Mouse (Mus musculus): ENCODE results near the gene Rnase4. TPM values are rescaled to one million over a fixed set of nuclear protein-coding genes. Genes with fewer than 3 reads are reported as not detected.

Gene Rnase4
- polyA plus RNA-seq, 1 experiment: 650 TPM

DNA sequence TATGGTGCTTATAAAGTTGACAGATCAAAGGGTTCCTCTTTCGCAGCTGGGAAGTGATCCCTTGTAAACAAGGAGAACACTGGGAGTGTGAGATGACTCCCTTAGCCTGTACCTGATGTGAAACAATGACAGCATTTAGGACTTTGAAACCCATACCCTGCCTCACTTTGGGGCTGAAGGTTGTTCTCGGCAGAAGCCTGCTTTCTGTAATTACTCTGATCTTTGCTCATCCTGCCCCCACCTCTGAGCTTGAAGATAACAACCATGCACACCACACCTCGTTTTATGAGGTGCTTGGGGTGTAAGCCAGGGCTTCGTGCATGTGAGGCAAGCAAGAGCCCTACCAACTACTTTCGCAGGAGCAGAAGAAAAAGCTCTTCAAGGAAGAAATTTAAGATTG, 58.3 kb downstream of the Rnase4 start:
- DNase-seq: no peak
- 49% methylated on average over 5 of the region's 5 CpGs for WGBS
- TF ChIP-seq CTCF (IDR thresholded peaks at IDR 0.05; ENCODE audit: insufficient read depth, low read length): no peak
- TF ChIP-seq POLR2A (IDR thresholded peaks at IDR 0.05; ENCODE audit: borderline replicate concordance, extremely low read depth, low read depth, low read length): no peak
- Histone ChIP-seq H3K4me3 (replicated peaks; ENCODE audit: extremely low read depth, low read depth, low read length) (no peak overlapping the region), H3K4me1 (ENCODE audit: control insufficient read depth, insufficient read depth, low read length) (no peaks in the 10 kb centered on the region)

DNA sequence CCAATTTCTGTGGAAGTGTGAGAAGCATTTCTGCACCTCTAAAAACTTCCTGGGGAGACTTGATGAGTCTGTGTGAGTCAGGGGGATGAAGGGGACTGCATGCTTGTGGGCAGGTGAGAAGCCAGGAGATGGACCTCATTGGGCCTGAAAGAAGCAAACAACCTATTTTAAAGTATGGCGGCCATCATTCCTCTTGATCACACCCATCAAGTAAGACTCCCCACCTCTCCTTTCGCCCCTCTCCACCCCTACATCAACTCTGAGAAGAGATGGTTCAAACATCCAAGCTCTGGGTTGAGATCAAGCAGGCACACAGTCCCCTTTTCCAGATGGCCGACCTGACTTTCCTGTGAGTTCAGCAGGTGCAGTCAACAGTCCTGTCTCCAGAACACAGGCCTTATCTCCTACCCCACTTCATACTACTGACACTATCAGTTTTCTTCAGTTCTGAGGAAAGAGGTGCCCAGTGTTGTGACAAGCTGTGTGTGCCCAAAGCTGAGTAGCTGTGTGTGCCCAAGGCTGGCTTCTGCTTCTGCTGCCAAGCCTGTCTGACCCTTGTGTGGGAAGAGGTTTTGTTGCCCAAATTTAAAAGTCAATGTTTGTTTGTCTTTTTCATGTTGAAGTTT, 59.4 kb downstream of the Rnase4 start:
- no peak for DNase-seq
- Histone ChIP-seq H3K4me1 (ENCODE audit: control insufficient read depth, insufficient read depth, low read length) (no peaks in the 10 kb centered on the region), H3K4me3 (replicated peaks; ENCODE audit: extremely low read depth, low read depth, low read length) (no peak overlapping the region)
- TF ChIP-seq POLR2A (IDR thresholded peaks at IDR 0.05; ENCODE audit: borderline replicate concordance, extremely low read depth, low read depth, low read length) (no peak), CTCF (IDR thresholded peaks at IDR 0.05; ENCODE audit: insufficient read depth, low read length) (no peak)
- 83% methylated on average over 3 of the region's 3 CpGs for WGBS

DNA sequence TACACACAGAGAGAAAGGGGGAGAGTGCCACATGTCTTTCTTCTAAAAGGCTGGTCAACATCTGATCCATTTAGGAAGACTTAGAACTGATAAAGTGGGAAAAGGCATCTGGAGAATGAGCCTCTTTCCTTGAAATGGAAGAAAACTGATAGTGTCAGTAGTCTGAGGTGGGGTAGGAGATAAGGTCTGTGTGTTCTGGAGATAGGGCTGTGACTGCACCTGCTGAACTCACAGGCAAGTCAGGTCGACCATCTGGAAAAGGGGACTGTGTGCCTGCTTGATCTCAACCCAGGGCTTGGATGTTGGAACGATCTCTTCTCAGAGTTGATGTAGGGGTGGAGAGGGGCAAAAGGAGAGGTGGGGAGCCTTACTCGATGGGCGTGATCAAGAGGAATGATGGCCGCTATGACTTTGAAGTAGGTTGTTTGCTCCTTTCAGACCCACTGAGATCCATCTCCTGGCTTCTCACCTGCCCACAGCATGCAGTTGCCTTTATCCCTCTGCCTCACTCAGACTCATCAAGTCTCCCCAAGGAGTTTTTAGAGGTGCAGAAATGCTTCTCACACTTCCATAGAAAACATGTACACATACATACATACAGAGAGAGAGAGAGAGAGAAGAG, 61.5 kb downstream of the Rnase4 start:
- TF ChIP-seq POLR2A (IDR thresholded peaks at IDR 0.05; ENCODE audit: borderline replicate concordance, extremely low read depth, low read depth, low read length) (no peak), CTCF (IDR thresholded peaks at IDR 0.05; ENCODE audit: insufficient read depth, low read length) (no peak)
- H3K4me3 ChIP-seq (replicated peaks; ENCODE audit: extremely low read depth, low read depth, low read length): no peak overlapping the region
- H3K4me1 ChIP-seq (ENCODE audit: control insufficient read depth, insufficient read depth, low read length): no peaks in the 10 kb centered on the region; the same call in 1 of the 2 replicates
- DNase-seq: no peak
- 54% methylated on average over 5 of the region's 5 CpGs for WGBS

Other genes with a start within 250 kb of the Rnase4 start
- 28.1 and 28.6 TPM in 2 replicates for gene Tep1, start 220.5 kb upstream of the Rnase4 start, polyA plus RNA-seq (2012; rRNA removed)
- 1.4 and 3.7 TPM in 2 replicates for gene Klhl33, start 193.6 kb upstream of the Rnase4 start, polyA plus RNA-seq (2012; rRNA removed)
- 104 and 122 TPM in 2 replicates for gene Osgep, start 166.2 kb upstream of the Rnase4 start, polyA plus RNA-seq (2012; rRNA removed)
- 12.0 and 23.2 TPM in 2 replicates for gene Apex1, start 166.1 kb upstream of the Rnase4 start, polyA plus RNA-seq (2012; rRNA removed)
- 99.1 and 111 TPM in 2 replicates for gene Pip4p1, start 160.2 kb upstream of the Rnase4 start, polyA plus RNA-seq (2012; rRNA removed)
- 35.3 and 37.0 TPM in 2 replicates for gene Pnp, start 160.0 kb upstream of the Rnase4 start, polyA plus RNA-seq (2012; rRNA removed)
- 20.3 and 46.2 TPM in 2 replicates for gene Gm49342, start 146.6 kb upstream of the Rnase4 start, polyA plus RNA-seq (2012; rRNA removed)
- gene Pnp2, start 135.1 kb upstream of the Rnase4 start, polyA plus RNA-seq (2012; rRNA removed): 0.97 and 1.1 TPM in 2 replicates
- gene Rnase10, start 83.3 kb upstream of the Rnase4 start, polyA plus RNA-seq (2012; rRNA removed): 0.14 TPM in 1 of 2 replicates, not detected in the other
- not detected in 2 replicates for gene Rnase9, start 49.2 kb upstream of the Rnase4 start, polyA plus RNA-seq (2012; rRNA removed)
- not detected in 2 replicates for gene Rnase11, start 40.9 kb upstream of the Rnase4 start, polyA plus RNA-seq (2012; rRNA removed)
- gene Rnase12, start 33.4 kb upstream of the Rnase4 start, polyA plus RNA-seq (2012; rRNA removed): not detected in 2 replicates
- 3.1 and 3.6 TPM in 2 replicates for gene Olfr750, start 16.6 kb upstream of the Rnase4 start, polyA plus RNA-seq (2012; rRNA removed)
- 61.7 and 72.5 TPM in 2 replicates for gene Ang, start 73 bp downstream of the Rnase4 start, polyA plus RNA-seq (2012; rRNA removed)
- 0.08 TPM in 1 of 2 replicates, not detected in the other for gene Eddm3b, start 23.3 kb downstream of the Rnase4 start, polyA plus RNA-seq (2012; rRNA removed)
- 12.1 and 19.2 TPM in 2 replicates for gene Rnase6, start 32.8 kb downstream of the Rnase4 start, polyA plus RNA-seq (2012; rRNA removed)
- 3.7 and 4.8 TPM in 2 replicates for gene Rnase1, start 55.7 kb downstream of the Rnase4 start, polyA plus RNA-seq (2012; rRNA removed)
- gene Rnase2b, start 71.2 kb downstream of the Rnase4 start, polyA plus RNA-seq (2012; rRNA removed): 0.40 TPM in 1 of 2 replicates, not detected in the other
- not detected in 2 replicates for gene Ang2, start 108.1 kb downstream of the Rnase4 start, polyA plus RNA-seq (2012; rRNA removed)
- gene Ear14, start 112.3 kb downstream of the Rnase4 start, polyA plus RNA-seq (2012; rRNA removed): not detected in 2 replicates
- gene Rnase2a, start 165.0 kb downstream of the Rnase4 start, polyA plus RNA-seq (2012; rRNA removed): not detected in 2 replicates